Mouse (Mus musculus) MEL (cell line): ENCODE data around the gene Pgap1.

ENCODE experiments used
- CHD2 ChIP-seq: IDR thresholded peaks from 2 replicates; pipeline ENCODE4 v1.6.1; 2011; ENCODE audit warnings: low read length, improper control_type of control experiment
- CTCF ChIP-seq, 3 experiments: IDR thresholded peaks in 2 of 3; conservative IDR thresholded peaks in 1 of 3; 2 replicates each; pipeline ENCODE4 v1.5.1; 2011 to 2012; ENCODE audit warnings: low read length in 3 of 3, low read depth in 2 of 3, mild to moderate bottlenecking in 2 of 3, improper control_type of control experiment in 1 of 3, inconsistent platforms in 1 of 3, mixed read lengths in 1 of 3, moderate library complexity in 1 of 3; ENCODE audit not compliant: control insufficient read depth in 1 of 3, insufficient read depth in 1 of 3, poor library complexity in 1 of 3, severe bottlenecking in 1 of 3
- EP300 ChIP-seq, 2 experiments: IDR thresholded peaks; 2 replicates each; pipeline ENCODE4 v1.6.1; 2011; ENCODE audit warnings: improper control_type of control experiment in 2 of 2, low read length in 2 of 2, low read depth in 1 of 2, mild to moderate bottlenecking in 1 of 2
- JUND ChIP-seq: IDR thresholded peaks from 2 replicates; pipeline ENCODE4 v1.6.1; 2011; ENCODE audit warnings: low read depth, mild to moderate bottlenecking, improper control_type of control experiment, low read length
- KAT2A ChIP-seq: conservative IDR thresholded peaks from 2 replicates; pipeline ENCODE4 v1.6.1; 2012; ENCODE audit warnings: low read depth, low read length, improper control_type of control experiment, inconsistent platforms
- MYB ChIP-seq: IDR thresholded peaks from 2 replicates; pipeline ENCODE4 v1.6.1; 2011; ENCODE audit warnings: mild to moderate bottlenecking, low read depth, low read length, improper control_type of control experiment
- NELFE ChIP-seq: IDR thresholded peaks from 2 replicates; pipeline ENCODE4 v1.6.1; 2011; ENCODE audit warnings: low read depth, low read length, improper control_type of control experiment
- POLR2A ChIP-seq, 2 experiments: IDR thresholded peaks; 2 replicates each; pipeline ENCODE4 v1.6.1; 2011 to 2012; ENCODE audit warnings: low read length in 2 of 2, mild to moderate bottlenecking in 2 of 2, control low read depth in 1 of 2, improper control_type of control experiment in 1 of 2, low read depth in 1 of 2, moderate library complexity in 1 of 2; ENCODE audit not compliant: control insufficient read depth in 1 of 2, insufficient read depth in 1 of 2, poor library complexity in 1 of 2
- SIN3A ChIP-seq: IDR thresholded peaks from 2 replicates; pipeline ENCODE4 v1.6.1; 2012; ENCODE audit warnings: low read length, improper control_type of control experiment, inconsistent platforms
- TCF12 ChIP-seq: IDR thresholded peaks from 2 replicates; pipeline ENCODE4 v1.6.1; 2014; ENCODE audit warnings: low read depth, mild to moderate bottlenecking, inconsistent platforms, low read length, improper control_type of control experiment, moderate library complexity
- USF1 ChIP-seq: IDR thresholded peaks from 2 replicates; pipeline ENCODE4 v1.6.1; 2014; ENCODE audit warnings: low read depth, mild to moderate bottlenecking, inconsistent platforms, low read length, improper control_type of control experiment, moderate library complexity
- ZC3H11A ChIP-seq: IDR thresholded peaks from 2 replicates; pipeline ENCODE4 v1.6.1; 2012; ENCODE audit warnings: low read depth, mild to moderate bottlenecking, inconsistent platforms, low read length, improper control_type of control experiment

DNA sequence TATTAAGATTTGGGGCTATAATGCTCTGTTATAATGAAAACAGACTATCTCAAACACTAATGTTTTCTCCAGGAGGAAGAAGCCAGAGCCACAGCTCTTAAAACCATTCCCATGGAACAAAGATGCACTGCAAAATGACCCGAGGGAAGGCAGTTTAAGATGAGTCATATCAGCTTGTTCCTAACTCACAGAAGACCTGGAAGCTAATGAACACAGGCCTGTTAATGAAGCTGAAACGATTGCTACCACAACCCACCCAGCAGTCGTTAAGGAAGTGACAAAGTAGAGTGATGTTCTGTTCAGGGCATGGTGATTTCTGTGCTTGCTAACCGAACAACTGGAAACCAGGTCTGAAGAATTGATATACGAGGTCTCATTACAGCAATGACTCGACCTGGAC, 26.3 kb downstream of the Pgap1 start:
- no peak for TF ChIP-seq CTCF (IDR thresholded peaks at IDR 0.05 in 2 of 3, conservative IDR thresholded peaks at IDR 0.05 in 1 of 3; ENCODE audit: control insufficient read depth in 1 of 3, insufficient read depth in 1 of 3, low read depth in 2 of 3, low read length in 3 of 3, poor library complexity in 1 of 3, severe bottlenecking in 1 of 3)
- TF ChIP-seq JUND, result no peak
- TF ChIP-seq POLR2A (IDR thresholded peaks at IDR 0.05; ENCODE audit: control insufficient read depth in 1 of 2, insufficient read depth in 1 of 2, low read depth in 1 of 2, low read length in 2 of 2, poor library complexity in 1 of 2), result no peak
- no peak for TF ChIP-seq MYB
- no peak for TF ChIP-seq EP300 (IDR thresholded peaks at IDR 0.05; ENCODE audit: low read depth in 1 of 2, low read length in 2 of 2)
- no peak for TF ChIP-seq NELFE
- TF ChIP-seq CHD2, result no peak
- TF ChIP-seq USF1, result no peak
- no peak for TF ChIP-seq TCF12
- TF ChIP-seq ZC3H11A, result no peak
- no peak for TF ChIP-seq KAT2A
- no peak for TF ChIP-seq SIN3A
